Mouse (Mus musculus) heart, embryonic 16.5 days (tissue): ENCODE results near the gene Lix1l. TPM values are rescaled to one million over a fixed set of nuclear protein-coding genes. Genes with fewer than 3 reads are reported as not detected.

ENCODE experiments used
- ATAC-seq: fragments of 200-750 bp; cut with Nextera tagmentation; replicated peaks from 2 replicates; pipeline ENCODE4 v1.8.0; 2017; ENCODE audit warnings: moderate number of reproducible peaks; ENCODE audit not compliant: insufficient read depth, low FRiP score; ENCODE audit errors: extremely low read depth
- H3K27ac ChIP-seq: fragments of 300-500 bp; sonication (generic); 2 replicates; pipeline ENCODE4 v1.5.1; 2014; ENCODE audit warnings: mild to moderate bottlenecking, low read length, control low read depth, moderate library complexity
- H3K27me3 ChIP-seq: fragments of 300-500 bp; sonication (generic); 2 replicates; pipeline ENCODE4 v1.6.1; 2014; ENCODE audit warnings: low read length, mixed read lengths; ENCODE audit not compliant: control insufficient read depth, insufficient read depth
- H3K36me3 ChIP-seq: fragments of 300-500 bp; sonication (generic); 2 replicates; pipeline ENCODE4 v1.6.1; 2014; ENCODE audit not compliant: control insufficient read depth, insufficient read depth
- H3K4me1 ChIP-seq: fragments of 300-500 bp; sonication (generic); 2 replicates; pipeline ENCODE4 v1.6.1; 2014; ENCODE audit warnings: low read length, mixed read lengths; ENCODE audit not compliant: control insufficient read depth, insufficient read depth
- H3K4me2 ChIP-seq: fragments of 300-500 bp; sonication (generic); 2 replicates; pipeline ENCODE4 v1.6.1; 2014; ENCODE audit warnings: low read depth, mild to moderate bottlenecking, control low read depth, low read length
- H3K4me3 ChIP-seq: fragments of 300-500 bp; sonication (generic); 2 replicates; pipeline ENCODE4 v1.5.1; 2014; ENCODE audit warnings: mild to moderate bottlenecking, control low read depth, low read length
- H3K9ac ChIP-seq: fragments of 300-500 bp; sonication (generic); 2 replicates; pipeline ENCODE4 v1.6.1; 2014; ENCODE audit warnings: low read length, control low read depth
- H3K9me3 ChIP-seq: fragments of 300-500 bp; sonication (generic); replicated peaks from 2 replicates; pipeline ENCODE4 v1.6.1; 2016; ENCODE audit warnings: low read length; ENCODE audit not compliant: control insufficient read depth
- WGBS: fragments of 180-500 bp; shearing (Covaris S2); extraction: QIAGEN DNeasy Blood & Tissue Kit; methylation state at CpG from one replicate; pipeline ENCODE4 v1.1.7; 2014; 5-methylcytosine and 5-hydroxymethylcytosine counted together
- polyA plus RNA-seq: library from polyadenylated mRNA; unstranded; fragments of >200 nt; fragmentation: Nextera tagmentation; extraction: Ambion mirVana; gene quantifications from 2 replicates; pipeline ENCODE4 v1.2.1, GENCODE M21; 2015

Lix1l gene
- polyA plus RNA-seq, 1 experiment from 2014 or later: 4.3 TPM

DNA sequence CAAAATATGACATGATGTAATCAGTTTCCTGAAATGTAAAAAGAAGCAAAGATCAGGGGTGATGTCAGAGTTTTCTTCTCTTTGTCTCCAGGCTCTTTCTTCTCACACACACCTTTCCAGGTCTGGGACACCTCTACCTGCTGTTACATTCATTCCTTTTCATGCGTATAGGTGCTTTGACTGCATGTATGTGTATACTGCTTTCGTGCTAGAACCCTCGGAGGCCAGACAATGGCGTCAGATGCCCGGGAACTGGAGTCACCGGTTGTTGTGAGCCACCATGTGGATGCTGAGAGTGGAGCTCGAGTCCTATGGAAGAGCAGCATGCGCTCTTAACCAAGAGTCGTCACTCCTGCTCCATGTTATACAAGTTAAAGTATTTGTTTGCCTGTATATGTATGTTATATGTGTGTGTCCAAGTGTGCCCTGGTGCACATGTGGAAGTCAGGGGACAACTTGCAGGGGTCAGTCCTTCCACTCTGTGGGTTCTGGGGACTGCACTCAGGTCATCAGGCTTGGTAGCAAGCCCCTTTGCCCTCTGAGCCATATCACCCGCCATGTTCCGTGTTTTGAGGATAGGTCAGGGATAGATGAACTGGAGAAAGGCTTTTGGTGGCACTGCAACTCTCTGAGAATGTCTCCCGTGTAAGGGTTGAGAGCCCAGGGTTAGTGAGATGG, 22.2 kb upstream of the Lix1l start:
- Histone ChIP-seq H3K9me3 (no peaks in the 10 kb centered on the region), H3K4me2 (no peak overlapping the region), H3K27me3 (no peaks in the 10 kb centered on the region), H3K27ac (peak overlapping the region; percentile 48), H3K9ac (peak overlapping the region; percentile 12; the same call in 1 of the 2 replicates), H3K4me1 (peaks cover 49% of the 10 kb centered on the region), H3K4me3 (no peak overlapping the region), H3K36me3 (peaks cover under 1% of the 10 kb centered on the region; the same call in 1 of the 2 replicates)
- ATAC-seq: no peak
- 76% methylated on average over 12 of the region's 12 CpGs for WGBS

GRCm38 (mm10) chr3:96579239-96579750, 21.7 kb upstream of the Lix1l start:
- Histone ChIP-seq H3K4me2 (no peak overlapping the region; the same call in 1 of the 2 replicates), H3K4me3 (no peak overlapping the region), H3K36me3 (peaks cover 2% of the 10 kb centered on the region; the same call in 1 of the 2 replicates), H3K27ac (no peak overlapping the region; the same call in 1 of the 2 replicates), H3K9ac (peak overlapping the region; percentile 49; the same call in 1 of the 2 replicates), H3K4me1 (peaks cover 43% of the 10 kb centered on the region), H3K9me3 (no peaks in the 10 kb centered on the region), H3K27me3 (no peaks in the 10 kb centered on the region)
- 77% methylated on average over 4 of the region's 4 CpGs for WGBS
- no peak for ATAC-seq

- H3K4me1 ChIP-seq: peaks cover 41% of the 10 kb centered on the region
- H3K27ac ChIP-seq: peak overlapping the region; percentile 60; the same call in 1 of the 2 replicates
- peaks cover 2% of the 10 kb centered on the region; the same call in 1 of the 2 replicates for H3K36me3 ChIP-seq
- ATAC-seq: no peak; the same call in 1 of the 2 replicates
- peak overlapping the region; percentile 65 for H3K4me2 ChIP-seq
- H3K27me3 ChIP-seq: no peaks in the 10 kb centered on the region
- H3K4me3 ChIP-seq: peak overlapping the region; percentile 4; the same call in 1 of the 2 replicates
- peak overlapping the region; percentile 66 for H3K9ac ChIP-seq
- 9% methylated on average over 16 of the region's 16 CpGs for WGBS
- H3K9me3 ChIP-seq: no peaks in the 10 kb centered on the region
These were observed 21.0 kb upstream of the Lix1l start for GRCm38 (mm10) chr3:96579885-96580454.

GRCm38 (mm10) chr3:96581141-96581540, 19.8 kb upstream of the Lix1l start:
- ATAC-seq: no peak
- H3K9ac ChIP-seq: no peak overlapping the region
- peaks cover 29% of the 10 kb centered on the region for H3K4me1 ChIP-seq
- 61% methylated on average over 6 of the region's 6 CpGs for WGBS
- H3K4me3 ChIP-seq: no peak overlapping the region
- H3K9me3 ChIP-seq: no peaks in the 10 kb centered on the region
- H3K36me3 ChIP-seq: peaks cover 2% of the 10 kb centered on the region; the same call in 1 of the 2 replicates
- H3K27me3 ChIP-seq: no peaks in the 10 kb centered on the region
- H3K27ac ChIP-seq: no peak overlapping the region
- H3K4me2 ChIP-seq: no peak overlapping the region

GRCm38 (mm10) chr3:96581771-96582515, 19.0 kb upstream of the Lix1l start:
- Histone ChIP-seq H3K4me2 (no peak overlapping the region), H3K9me3 (no peaks in the 10 kb centered on the region), H3K27ac (no peak overlapping the region), H3K36me3 (peaks cover 2% of the 10 kb centered on the region; the same call in 1 of the 2 replicates), H3K4me3 (no peak overlapping the region), H3K27me3 (no peaks in the 10 kb centered on the region), H3K4me1 (peaks cover 25% of the 10 kb centered on the region), H3K9ac (no peak overlapping the region)
- ATAC-seq: no peak
- 79% methylated on average over 16 of the region's 16 CpGs for WGBS

- H3K4me3 ChIP-seq: no peak overlapping the region
- H3K27ac ChIP-seq: no peak overlapping the region
- no peak for ATAC-seq
- WGBS: 92% methylated on average over 5 of the region's 5 CpGs
- no peak overlapping the region for H3K4me2 ChIP-seq
- peaks cover 13% of the 10 kb centered on the region for H3K4me1 ChIP-seq
- H3K27me3 ChIP-seq: no peaks in the 10 kb centered on the region
- no peaks in the 10 kb centered on the region for H3K9me3 ChIP-seq
- H3K9ac ChIP-seq: no peak overlapping the region
- H3K36me3 ChIP-seq: peaks cover 2% of the 10 kb centered on the region; the same call in 1 of the 2 replicates
These were observed 17.6 kb upstream of the Lix1l start for GRCm38 (mm10) chr3:96583386-96583785.

GRCm38 (mm10) chr3:96590657-96591056, 10.3 kb upstream of the Lix1l start:
- Histone ChIP-seq H3K27me3 (peaks cover 2% of the 10 kb centered on the region; the same call in 1 of the 2 replicates), H3K4me3 (no peak overlapping the region), H3K9me3 (no peaks in the 10 kb centered on the region), H3K4me2 (no peak overlapping the region), H3K36me3 (no peaks in the 10 kb centered on the region; the same call in 1 of the 2 replicates), H3K9ac (no peak overlapping the region), H3K4me1 (peaks cover 10% of the 10 kb centered on the region), H3K27ac (no peak overlapping the region)
- 79% methylated on average over 4 of the region's 4 CpGs for WGBS
- no peak for ATAC-seq

- H3K9ac ChIP-seq: peak overlapping the region; percentile 82
- H3K4me2 ChIP-seq: peak overlapping the region; percentile 84
- H3K9me3 ChIP-seq: no peaks in the 10 kb centered on the region
- under 1% methylated on average over 10 of the region's 10 CpGs for WGBS
- H3K4me3 ChIP-seq: peak overlapping the region; percentile 69
- H3K4me1 ChIP-seq: peaks cover 25% of the 10 kb centered on the region
- peak overlapping the region; percentile 81 for H3K27ac ChIP-seq
- peaks cover 2% of the 10 kb centered on the region; the same call in 1 of the 2 replicates for H3K27me3 ChIP-seq
- ATAC-seq: no peak
- H3K36me3 ChIP-seq: no peaks in the 10 kb centered on the region
These were observed 7.6 kb upstream of the Lix1l start for GRCm38 (mm10) chr3:96593374-96593773.
